Mouse (Mus musculus): ENCODE data around the gene Dkk3.

- TF ChIP-seq CTCF (IDR thresholded peaks at IDR 0.05; ENCODE audit: extremely low read depth, insufficient read depth, low read length) (no peak), POLR2A (IDR thresholded peaks at IDR 0.05; ENCODE audit: extremely low read depth, insufficient read depth, low read length) (no peak)
Measured at GRCm38 (mm10) chr7:112117501-112117900, 41.4 kb downstream of the Dkk3 start.

Measured in cortical plate, adult 2 months (tissue).